8 mouse cellular contexts compared by ENCODE assay signal in genomic region chr19:60889714-60890315, GRCm38 (mm10). TPM values are rescaled to one million over a fixed set of nuclear protein-coding genes. Genes with fewer than 3 reads are reported as not detected.
DNase-seq lines count a peak whose midpoint lies in the region; ATAC-seq and TF ChIP-seq lines count a peak whose summit lies in the region.

Gene Grk5 (plus strand): TSS chr19:60889749.

- no peaks in the 10 kb centered on the region; the same call in 1 of the 2 replicates for H3K4me1 ChIP-seq in cortical plate, adult 2 months (ENCODE audit: control insufficient read depth, insufficient read depth, low read length)

- peak; percentile 39; the same call in 1 of the 2 replicates for TF ChIP-seq POLR2A in cortical plate, adult 2 months (IDR thresholded peaks at IDR 0.05; ENCODE audit: extremely low read depth, insufficient read depth, low read length)

- peak within 1 kb of the TSS; percentile 98 for H3K27ac ChIP-seq in cortical plate, adult 2 months (ENCODE audit: insufficient read depth, low read length)

- H3K4me3 ChIP-seq in cortical plate, adult 2 months (ENCODE audit: insufficient read depth, low read length) = peak within 1 kb of the TSS; percentile 80

- ATAC-seq in activated CD4-positive, CD25-positive, alpha-beta regulatory T cell, adult 4 months = peak; percentile 93
- peak; percentile 86 for ATAC-seq in megakaryocyte progenitor cell, adult 5-6 weeks (replicated peaks; ENCODE audit: poor library complexity)

- TF ChIP-seq CTCF in cortical plate, adult 2 months (IDR thresholded peaks at IDR 0.05; ENCODE audit: extremely low read depth, insufficient read depth, low read length) = no peak

- peak; percentile 98 for DNase-seq in gastrocnemius, postnatal 10 days
- DNase-seq in induced T-regulatory cell, adult 2 months (ENCODE audit: low read depth) = peak; percentile 94
- DNase-seq in left cerebral cortex, adult 9 months (ENCODE audit: low spot score in 2 of 2) = peak; percentile 84 to 93
- DNase-seq in right cerebral cortex, postnatal 14 days = peak; percentile 96
- peak; percentile 90 to 94 for DNase-seq in urinary bladder, postnatal 36 days (ENCODE audit: low spot score in 2 of 2)

RNA-seq across cellular contexts. Expression of gene Grk5, which starts in this region (rescaled TPM):
- polyA plus RNA-seq in activated CD4-positive, CD25-positive, alpha-beta regulatory T cell, adult 4 months (2017; shearing (Covaris generic)) = 1 to 10 TPM; 1.5 to 1.7 TPM
- polyA plus RNA-seq in cortical plate, adult 2 months (2012; rRNA removed) = 5.8 TPM in 2 replicates
- total RNA-seq in gastrocnemius, postnatal 10 days (2021) = 1 to 10 TPM; 6.8 to 9.7 TPM
- 0.81 and 0.96 TPM in 2 replicates for total RNA-seq in megakaryocyte progenitor cell, adult 5-6 weeks (2015)
- 0.88 and 3.3 TPM in 2 replicates for total RNA-seq in megakaryocyte progenitor cell, adult 5-6 weeks (2017)

Comparison
In these comparisons a context has a peak if more than half of its experiments do, and no peak if none do; other contexts are left out.
1. Peak in every context shown above with its lines: DNase-seq, ATAC-seq, H3K4me3 ChIP-seq and H3K27ac ChIP-seq.